Mouse (Mus musculus): ENCODE results near the gene Gstm7.
"Not testable (repeated sequence)": the region's sequence is repeated elsewhere in the genome, so short reads cannot be mapped to it uniquely, and the experiment has no call there.

Gstm7 gene

GRCm38 (mm10) chr3:107931670-107932069 lies at the start of gene Gstm7:
Gstm7 (minus strand) TSS chr3:107931817.
- DNase-seq: peak; percentile 99 to 100

DNA sequence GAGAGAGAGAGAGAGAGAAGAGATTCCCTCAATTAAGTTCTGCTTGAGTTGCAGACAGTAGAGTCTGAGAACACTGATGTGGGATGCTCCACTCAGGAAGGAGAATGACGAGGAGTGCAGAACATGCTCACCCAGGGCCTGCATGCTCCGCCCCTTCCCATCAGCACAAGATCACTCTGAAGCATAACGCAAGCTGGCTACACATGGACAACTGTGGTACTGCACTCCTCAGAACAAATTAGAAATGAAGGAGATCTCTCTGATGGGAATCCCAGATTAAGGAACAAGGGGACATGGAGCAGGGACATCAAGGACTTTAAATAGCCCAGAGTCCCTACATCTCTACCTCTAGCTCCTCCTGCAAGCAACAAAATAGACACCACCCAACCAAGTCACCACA lies 49.6 kb upstream of the Gstm7 start:
- no peak for DNase-seq

DNA sequence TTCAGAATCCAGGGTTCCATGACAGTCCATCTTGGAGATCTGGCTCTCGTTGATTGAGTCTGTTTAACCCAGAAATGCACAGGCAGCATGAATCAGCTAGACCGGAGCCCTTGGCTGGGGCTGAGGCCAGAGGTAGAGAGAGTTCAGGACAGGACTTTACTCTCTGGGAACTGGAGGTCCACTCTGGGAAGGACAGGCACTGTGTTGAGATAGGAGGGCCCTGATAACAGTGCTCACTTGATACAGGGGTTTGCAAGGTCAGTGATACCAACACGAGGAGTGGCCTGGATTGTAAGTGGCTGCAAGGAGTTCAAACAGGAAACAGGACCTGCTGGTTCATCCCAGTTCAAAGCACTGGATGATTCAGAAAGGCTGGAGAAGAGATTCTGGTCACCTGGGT lies 46.1 kb upstream of the Gstm7 start:
- DNase-seq: no peak

DNA sequence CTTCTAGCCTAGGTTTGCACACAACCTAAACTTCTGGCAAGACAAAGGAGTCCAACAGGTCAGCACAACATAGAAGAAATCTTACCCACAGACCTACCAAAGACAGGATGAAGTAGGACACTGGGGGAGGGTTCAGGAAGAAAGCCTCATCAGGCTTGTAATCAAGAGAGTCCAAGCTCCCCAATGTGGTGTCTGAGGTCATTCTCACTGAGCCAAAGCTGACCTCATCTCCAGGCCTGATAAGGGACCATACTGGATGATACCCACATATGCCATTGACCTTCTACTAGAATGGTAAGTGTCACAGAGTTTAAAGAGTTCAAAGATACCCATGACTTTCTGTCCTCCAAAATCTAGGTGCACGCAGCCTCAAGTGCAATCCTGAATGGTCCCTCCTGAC lies 42.6 kb upstream of the Gstm7 start:
- DNase-seq: no peak

- no peak for DNase-seq
These were observed 40.5 kb upstream of the Gstm7 start for GRCm38 (mm10) chr3:107972070-107972469.

DNA sequence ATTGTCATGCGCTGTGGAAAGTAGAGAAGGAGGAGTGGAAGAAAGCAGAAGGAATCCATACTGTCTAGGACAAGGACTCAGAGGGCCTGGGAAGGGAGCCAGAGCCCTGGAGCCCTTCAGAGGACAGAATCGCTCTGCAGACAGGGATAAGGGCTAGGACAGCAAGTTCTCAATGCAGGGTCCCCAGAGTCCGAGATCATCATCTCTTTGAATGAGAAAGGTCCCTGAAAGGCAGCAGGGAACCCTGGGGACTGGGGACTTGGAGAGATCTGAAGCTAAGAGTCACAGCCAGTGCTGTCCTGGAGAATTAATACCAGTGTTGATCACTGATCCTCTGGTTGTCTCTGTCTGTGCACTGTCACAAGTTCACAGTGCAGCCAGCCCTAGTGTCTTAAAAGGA lies 39.5 kb upstream of the Gstm7 start:
- not testable (repeated sequence) for DNase-seq

- DNase-seq: no peak
These were observed 37.2 kb upstream of the Gstm7 start, which contains the start of gene Gstm3 for GRCm38 (mm10) chr3:107968724-107969395. Gstm3 (minus strand) TSS chr3:107969283.

- no peak for DNase-seq
These were observed 35.0 kb upstream of the Gstm7 start for GRCm38 (mm10) chr3:107966631-107967030.

DNA sequence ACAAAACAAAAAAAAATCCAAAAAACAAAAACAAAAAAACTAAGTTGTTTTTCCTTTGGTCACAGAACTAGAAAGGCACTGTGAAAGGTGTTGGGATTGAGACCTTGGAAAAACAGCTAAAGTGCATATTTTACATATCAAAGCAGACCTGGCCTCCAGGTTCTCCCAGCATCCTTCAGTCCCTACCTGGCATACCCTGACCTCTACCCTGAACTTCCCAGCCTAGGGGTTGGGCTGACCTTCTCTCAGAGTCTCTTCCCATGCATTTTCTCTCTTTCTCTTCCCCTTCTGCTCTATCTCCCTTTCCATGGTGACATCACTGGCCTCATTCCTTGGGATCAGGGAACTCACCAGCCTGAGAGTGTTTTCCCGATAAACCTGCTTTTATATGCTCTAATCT lies 34.0 kb upstream of the Gstm7 start:
- DNase-seq: no peak

- DNase-seq: no peak
These were observed 33.2 kb upstream of the Gstm7 start for GRCm38 (mm10) chr3:107964656-107965308.

DNA sequence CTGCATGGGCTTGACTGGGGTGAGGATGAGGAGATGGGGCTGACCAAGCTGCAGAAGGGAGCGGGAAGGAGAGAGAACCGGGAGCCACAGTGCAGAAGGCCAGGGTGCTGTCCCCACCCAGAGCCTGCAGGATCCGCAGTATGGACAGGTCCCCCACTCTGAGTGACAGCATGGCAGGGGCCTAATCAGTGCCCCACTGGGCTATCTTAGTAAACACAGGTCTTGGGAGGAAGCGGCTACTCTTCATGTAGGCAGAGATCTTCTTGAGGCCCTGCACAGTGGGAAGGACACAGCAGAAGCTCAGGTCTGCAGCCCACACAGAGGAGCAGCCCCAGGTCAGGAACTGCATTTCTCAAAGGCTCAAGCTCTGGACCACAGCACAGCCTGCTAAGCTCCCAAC lies 32.4 kb upstream of the Gstm7 start:
- no peak for DNase-seq

DNA sequence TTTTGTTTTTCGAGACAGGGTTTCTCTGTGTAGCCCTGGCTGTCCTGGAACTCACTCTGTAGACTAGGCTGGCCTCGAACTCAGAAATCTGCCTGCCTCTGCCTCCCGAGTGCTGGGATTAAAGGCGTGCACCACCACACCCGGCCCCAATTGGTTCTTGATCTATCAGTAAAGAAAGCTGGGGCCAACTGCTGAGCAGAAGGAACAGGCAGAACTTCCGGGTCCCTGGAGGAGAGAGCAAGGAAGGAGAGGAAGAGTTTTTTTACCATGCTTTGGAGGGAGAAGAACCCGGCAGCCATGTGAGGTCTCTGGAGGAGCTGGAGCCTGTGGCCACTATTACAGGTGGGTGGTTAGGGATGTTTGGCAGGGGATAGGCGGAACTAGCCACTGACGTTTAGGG lies 23.6 kb upstream of the Gstm7 start:
- DNase-seq: not testable (repeated sequence)

- no peak for DNase-seq
These were observed 22.3 kb upstream of the Gstm7 start for GRCm38 (mm10) chr3:107953906-107954305.

- peak; percentile 72 to 90 for DNase-seq
These were observed 21.7 kb upstream of the Gstm7 start for GRCm38 (mm10) chr3:107953328-107953755.

GRCm38 (mm10) chr3:107950531-107950930 lies 18.9 kb upstream of the Gstm7 start:
- DNase-seq: no peak

DNA sequence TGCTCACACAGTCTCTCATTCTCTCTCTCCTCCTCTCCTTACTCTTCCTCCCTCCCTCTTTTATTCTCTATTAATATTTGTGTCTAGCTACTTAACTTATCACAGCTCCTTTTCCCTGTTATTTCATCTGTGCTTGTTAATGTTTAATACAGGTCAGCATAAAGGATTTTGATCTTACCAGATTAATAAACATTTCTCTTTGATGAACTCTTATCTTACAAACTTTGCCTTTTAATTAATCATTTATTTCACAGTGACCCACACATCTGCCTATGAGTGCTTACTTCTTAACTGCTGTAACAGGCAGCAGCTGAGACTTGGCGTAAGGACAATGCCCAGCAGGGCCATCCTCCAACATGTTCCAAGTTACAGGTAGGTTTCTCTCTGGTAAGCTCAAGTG lies 17.8 kb upstream of the Gstm7 start:
- not testable (repeated sequence) for DNase-seq

DNA sequence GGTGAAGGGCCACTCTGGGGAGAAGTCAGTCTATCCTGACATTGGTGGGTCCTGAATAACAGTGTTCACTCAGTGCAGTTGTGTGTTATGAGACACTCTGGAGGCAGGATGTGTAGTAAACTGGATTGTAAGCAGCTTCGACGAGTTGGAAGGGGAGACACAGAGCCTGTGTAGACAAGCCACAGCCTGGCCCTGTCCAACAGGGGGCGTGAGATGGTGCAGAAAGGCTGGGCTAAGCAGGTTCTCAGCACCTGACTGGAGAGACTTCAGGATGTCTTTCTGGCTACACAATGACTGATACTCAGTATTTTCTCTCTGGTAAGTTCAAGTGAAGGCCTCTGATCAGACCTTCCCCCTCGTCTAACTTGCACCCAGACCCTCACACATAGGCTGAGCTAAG lies 14.1 kb upstream of the Gstm7 start:
- DNase-seq: peak in 1 of 2 experiments; percentile 43

DNA sequence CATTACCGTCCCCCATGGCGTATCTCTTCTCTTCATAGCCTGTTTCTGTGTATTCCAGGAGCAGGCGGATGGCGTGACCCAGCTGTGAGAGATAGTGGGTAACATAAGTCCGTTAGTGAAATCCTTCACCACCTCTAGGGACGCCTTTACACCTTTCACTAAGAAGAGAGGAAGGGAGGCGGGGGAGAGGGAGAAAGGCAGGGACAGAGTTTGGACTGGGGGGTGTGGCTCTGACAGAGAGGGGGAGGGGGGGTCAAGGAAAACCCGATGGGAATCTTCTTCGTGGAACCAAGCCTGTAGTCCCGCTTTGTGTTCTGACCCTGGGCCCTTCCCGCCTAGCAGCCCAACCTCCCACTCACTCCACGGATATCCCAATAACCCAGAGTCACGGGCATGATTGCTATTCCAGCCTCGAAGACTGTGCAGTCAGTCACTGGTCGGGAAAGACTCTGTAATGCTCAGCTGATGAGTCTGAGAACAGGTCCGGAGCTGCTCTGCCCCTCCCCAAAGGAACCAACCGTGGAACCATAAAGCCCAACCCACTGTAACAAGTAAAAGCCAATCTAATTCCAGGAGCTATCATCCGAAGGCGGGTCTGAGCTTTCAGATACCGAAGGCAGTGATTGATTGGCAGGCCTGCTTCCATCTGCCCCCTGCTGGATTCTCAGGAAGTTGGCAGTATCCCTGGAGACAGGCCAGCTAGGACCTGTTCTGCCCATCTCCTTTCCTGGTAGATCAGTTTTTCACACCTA lies 11.8 kb upstream of the Gstm7 start, which contains the start of gene Gstm6:
Gene Gstm6 (minus strand): TSS at position 511 of the 752 bp plus-strand sequence.
- DNase-seq: peak; percentile 62 to 71

- no peak for DNase-seq
These were observed 9.6 kb upstream of the Gstm7 start for GRCm38 (mm10) chr3:107941261-107941660.

DNA sequence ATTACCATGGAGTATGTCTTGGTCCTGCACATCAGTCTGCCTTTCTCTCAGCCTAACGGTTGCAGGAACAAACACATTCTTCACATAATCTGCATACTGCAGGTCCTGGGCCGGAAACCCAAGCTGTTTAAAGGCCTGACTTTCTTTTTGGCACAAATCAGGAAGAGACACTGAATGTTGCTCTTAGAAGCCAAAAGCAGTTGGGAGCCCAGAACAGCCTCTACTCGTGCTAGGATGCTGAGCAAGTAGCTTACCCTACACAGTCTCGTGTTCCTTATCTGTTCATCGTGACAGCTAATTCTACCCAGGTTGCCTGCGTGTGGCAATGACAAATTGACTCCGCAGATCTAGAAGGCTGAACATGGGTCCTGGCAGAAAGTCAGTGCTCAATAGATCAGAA lies 8.9 kb upstream of the Gstm7 start:
- DNase-seq: no peak

GRCm38 (mm10) chr3:107939830-107940229 lies 8.2 kb upstream of the Gstm7 start:
- no peak for DNase-seq

GRCm38 (mm10) chr3:107939403-107939802 lies 7.8 kb upstream of the Gstm7 start:
- DNase-seq: peak; percentile 74 to 87

DNA sequence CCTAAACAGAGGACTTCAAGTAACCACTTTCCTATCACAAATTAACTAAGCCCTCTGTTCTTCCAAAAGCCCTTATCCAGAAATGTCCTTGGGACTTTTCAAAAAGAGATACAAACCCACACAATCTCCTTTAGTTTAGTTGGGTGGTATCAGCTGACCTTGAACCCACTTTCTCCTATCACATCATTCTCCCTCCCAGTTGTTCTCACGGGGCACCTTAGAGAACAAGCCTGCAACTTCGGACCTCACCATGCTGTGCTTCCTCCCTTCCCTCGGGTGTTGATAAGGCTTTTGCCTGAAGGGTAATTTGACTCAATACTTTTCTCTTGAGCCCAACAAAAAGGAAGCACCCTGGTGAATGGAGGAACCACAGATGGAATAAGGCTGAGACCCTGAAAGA lies 4.3 kb upstream of the Gstm7 start:
- no peak for DNase-seq

GRCm38 (mm10) chr3:107935268-107935667 lies 3.7 kb upstream of the Gstm7 start:
- DNase-seq: no peak
